ENCODE assay signal across 8 mouse cellular contexts in the genomic region with DNA sequence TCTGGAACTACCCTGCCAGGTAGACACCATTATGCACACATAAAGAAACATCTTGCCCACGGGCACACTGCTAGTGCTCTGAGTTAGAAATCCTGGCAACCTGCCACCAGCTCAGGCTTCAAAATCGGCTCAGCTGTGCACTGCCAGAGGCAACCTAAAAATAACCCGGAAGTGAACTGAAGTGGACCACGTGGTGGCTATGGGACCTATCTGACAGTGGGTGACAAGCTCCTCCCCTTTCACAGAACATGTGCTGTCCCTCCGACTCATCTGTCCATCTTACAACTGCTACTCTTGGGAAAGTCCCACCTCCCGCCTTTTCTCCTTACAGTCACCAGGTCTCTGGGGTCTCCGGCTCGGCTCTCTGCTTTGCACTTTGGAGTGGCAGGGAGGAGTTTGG. TPM values are rescaled to one million over a fixed set of nuclear protein-coding genes. Genes with fewer than 3 reads are reported as not detected.
A peak's percentile ranks its signal among the peaks of the same experiment; 100 is the strongest.
DNase-seq lines count a peak whose midpoint lies in the region; ATAC-seq and TF ChIP-seq lines count a peak whose summit lies in the region.

No protein-coding gene starts in this region.

- no peaks in the 10 kb centered on the region for H3K36me3 ChIP-seq in midbrain, embryonic 11.5 days (ENCODE audit: control insufficient read depth, insufficient read depth, low read length)
- H3K36me3 ChIP-seq in midbrain, embryonic 10.5 days, result no peaks in the 10 kb centered on the region
- H3K36me3 ChIP-seq in hindbrain, postnatal 0 days (ENCODE audit: insufficient read depth, low read length), result no peaks in the 10 kb centered on the region
- no peaks in the 10 kb centered on the region for H3K36me3 ChIP-seq in limb, embryonic 14.5 days (ENCODE audit: control insufficient read depth, insufficient read depth, low read length)
- no peaks in the 10 kb centered on the region for H3K36me3 ChIP-seq in midbrain, embryonic 14.5 days (ENCODE audit: control insufficient read depth, insufficient read depth, low read length)

- no peaks in the 10 kb centered on the region for H3K27me3 ChIP-seq in midbrain, embryonic 11.5 days (ENCODE audit: control insufficient read depth, insufficient read depth, low read length)
- no peaks in the 10 kb centered on the region for H3K27me3 ChIP-seq in midbrain, embryonic 10.5 days (ENCODE audit: low read depth, poor library complexity, severe bottlenecking)
- no peaks in the 10 kb centered on the region for H3K27me3 ChIP-seq in hindbrain, postnatal 0 days (ENCODE audit: insufficient read depth, low read length)
- H3K27me3 ChIP-seq in limb, embryonic 14.5 days (ENCODE audit: control insufficient read depth, insufficient read depth, low read length), result no peaks in the 10 kb centered on the region
- no peaks in the 10 kb centered on the region for H3K27me3 ChIP-seq in midbrain, embryonic 14.5 days (ENCODE audit: control insufficient read depth, insufficient read depth, low read length)

- no peak for DNase-seq in midbrain, embryonic 11.5 days (ENCODE audit: low spot score, missing footprints)
- no peak for DNase-seq in midbrain, embryonic 10.5 days (ENCODE audit: low spot score)
- peak; percentile 37 for DNase-seq in cerebellum, adult 8-10 months
- peak; percentile 63 for DNase-seq in gastrocnemius, postnatal 10 days
- DNase-seq in hindbrain, postnatal 0 days (ENCODE audit: low spot score), result peak; percentile 67
- DNase-seq in limb, embryonic 14.5 days (ENCODE audit: low spot score), result peak; percentile 76
- peak; percentile 71 for DNase-seq in midbrain, embryonic 14.5 days
- peak; percentile 75 to 78 for DNase-seq in spleen, postnatal 36 days (ENCODE audit: low spot score in 2 of 2)

- no peak overlapping the region for H3K4me2 ChIP-seq in midbrain, embryonic 11.5 days
- H3K4me2 ChIP-seq in hindbrain, postnatal 0 days (ENCODE audit: low read depth, low read length), result no peak overlapping the region
- no peak overlapping the region for H3K4me2 ChIP-seq in limb, embryonic 14.5 days (replicated peaks; ENCODE audit: low read depth, low read length, severe bottlenecking)
- H3K4me2 ChIP-seq in midbrain, embryonic 14.5 days (ENCODE audit: low read length), result no peak overlapping the region

- no peak for TF ChIP-seq CTCF in hindbrain, postnatal 0 days (IDR thresholded peaks at IDR 0.05; ENCODE audit: low read depth)

- H3K4me1 ChIP-seq in midbrain, embryonic 11.5 days (ENCODE audit: control insufficient read depth, insufficient read depth, low read length), result peaks cover 5% of the 10 kb centered on the region
- H3K4me1 ChIP-seq in midbrain, embryonic 10.5 days, result peaks cover 35% of the 10 kb centered on the region
- H3K4me1 ChIP-seq in hindbrain, postnatal 0 days (ENCODE audit: insufficient read depth, low read length), result peaks cover 15% of the 10 kb centered on the region
- peaks cover 26% of the 10 kb centered on the region for H3K4me1 ChIP-seq in limb, embryonic 14.5 days (ENCODE audit: control insufficient read depth, insufficient read depth, low read length)
- H3K4me1 ChIP-seq in midbrain, embryonic 14.5 days (ENCODE audit: control insufficient read depth, insufficient read depth, low read length), result peaks cover 14% of the 10 kb centered on the region; the same call in 1 of the 2 replicates

- 0 out of 2 replicates have a peak, but pooled peaks have one; percentile 40 for ATAC-seq in midbrain, embryonic 11.5 days (ENCODE audit: low FRiP score)
- ATAC-seq in hindbrain, postnatal 0 days, result peak; percentile 72
- ATAC-seq in limb, embryonic 14.5 days (ENCODE audit: low FRiP score, low read depth), result peak; percentile 73
- ATAC-seq in midbrain, embryonic 14.5 days (ENCODE audit: low FRiP score, low TSS enrichment), result peak; percentile 62; the same call in 1 of the 2 replicates

- no peak overlapping the region for H3K27ac ChIP-seq in midbrain, embryonic 11.5 days (ENCODE audit: low read depth, low read length)
- no peak overlapping the region for H3K27ac ChIP-seq in midbrain, embryonic 10.5 days (replicated peaks)
- no peak overlapping the region for H3K27ac ChIP-seq in hindbrain, postnatal 0 days
- no peak overlapping the region for H3K27ac ChIP-seq in limb, embryonic 14.5 days (replicated peaks; ENCODE audit: low read depth, low read length)
- H3K27ac ChIP-seq in midbrain, embryonic 14.5 days (replicated peaks; ENCODE audit: low read depth, low read length), result 0 out of 2 replicates have a peak overlapping the region, but pooled peaks have one; percentile 20

- TF ChIP-seq POLR2A in limb, embryonic 14.5 days (IDR thresholded peaks at IDR 0.05; ENCODE audit: borderline replicate concordance, extremely low read depth, insufficient read depth, insufficient read length), result no peak

- H3K9ac ChIP-seq in midbrain, embryonic 11.5 days (ENCODE audit: low read length), result no peak overlapping the region
- no peak overlapping the region for H3K9ac ChIP-seq in hindbrain, postnatal 0 days (replicated peaks; ENCODE audit: low read length)
- no peak overlapping the region for H3K9ac ChIP-seq in limb, embryonic 14.5 days (ENCODE audit: low read depth, low read length, severe bottlenecking)
- no peak overlapping the region for H3K9ac ChIP-seq in midbrain, embryonic 14.5 days (replicated peaks; ENCODE audit: low read length)

- H3K9me3 ChIP-seq in midbrain, embryonic 11.5 days (ENCODE audit: control insufficient read depth, low read length), result no peaks in the 10 kb centered on the region
- no peaks in the 10 kb centered on the region for H3K9me3 ChIP-seq in midbrain, embryonic 10.5 days (replicated peaks)
- no peaks in the 10 kb centered on the region for H3K9me3 ChIP-seq in hindbrain, postnatal 0 days (ENCODE audit: low read length)
- no peaks in the 10 kb centered on the region for H3K9me3 ChIP-seq in limb, embryonic 14.5 days (ENCODE audit: control insufficient read depth, low read length)
- no peaks in the 10 kb centered on the region for H3K9me3 ChIP-seq in midbrain, embryonic 14.5 days (ENCODE audit: control insufficient read depth, low read length)

- WGBS in midbrain, embryonic 11.5 days, result 74% methylated on average over 8 of the region's 8 CpGs
- 68% methylated on average over 8 of the region's 8 CpGs for WGBS in midbrain, embryonic 10.5 days
- 26% methylated on average over 8 of the region's 8 CpGs for WGBS in hindbrain, postnatal 0 days
- WGBS in limb, embryonic 14.5 days, result 26% methylated on average over 8 of the region's 8 CpGs
- 43% methylated on average over 8 of the region's 8 CpGs for whole genome bisulfite sequencing in midbrain, embryonic 14.5 days

- no peak overlapping the region for H3K4me3 ChIP-seq in midbrain, embryonic 11.5 days (ENCODE audit: low read depth, low read length)
- no peak overlapping the region for H3K4me3 ChIP-seq in midbrain, embryonic 10.5 days
- H3K4me3 ChIP-seq in hindbrain, postnatal 0 days (ENCODE audit: low read length), result no peak overlapping the region
- H3K4me3 ChIP-seq in limb, embryonic 14.5 days (replicated peaks; ENCODE audit: low read length), result no peak overlapping the region
- H3K4me3 ChIP-seq in midbrain, embryonic 14.5 days (replicated peaks; ENCODE audit: low read depth, low read length), result no peak overlapping the region

RNA-seq across cellular contexts. Expression of gene Ugcg, which starts 10.3 kb away (rescaled TPM):
- 12.8 and 12.9 TPM in 2 replicates for polyA plus RNA-seq in midbrain, embryonic 11.5 days (2014; fragmentation: Nextera tagmentation; extraction: Ambion mirVana)
- 9.8 and 9.9 TPM in 2 replicates for polyA plus RNA-seq in midbrain, embryonic 10.5 days (2016; fragmentation: Nextera tagmentation; extraction: Ambion mirVana)
- 10 to 100 TPM; 14.2 to 19.7 TPM for total RNA-seq in gastrocnemius, postnatal 10 days (2021)
- 46.5 and 46.8 TPM in 2 replicates for total RNA-seq in hindbrain, postnatal 0 days (2014; rRNA removed)
- polyA plus RNA-seq in hindbrain, postnatal 0 days (2015; fragmentation: Nextera tagmentation; extraction: Ambion mirVana), result 19.1 and 20.7 TPM in 2 replicates
- polyA plus RNA-seq in limb, embryonic 14.5 days (2012; rRNA removed), result 34.0 and 43.7 TPM in 2 replicates
- 13.9 and 15.3 TPM in 2 replicates for polyA plus RNA-seq in limb, embryonic 14.5 days (2014; fragmentation: Nextera tagmentation; extraction: Ambion mirVana)
- polyA plus RNA-seq in midbrain, embryonic 14.5 days (2014; fragmentation: Nextera tagmentation; extraction: Ambion mirVana), result 27.4 and 37.5 TPM in 2 replicates

Comparison
In these comparisons a context has a peak if more than half of its experiments do, and no peak if none do; other contexts are left out.
1. DNase-seq: peak in cerebellum, adult 8-10 months (single experiment), gastrocnemius, postnatal 10 days (single experiment), hindbrain, postnatal 0 days (single experiment), limb, embryonic 14.5 days (single experiment), midbrain, embryonic 14.5 days (single experiment) and spleen, postnatal 36 days (2 of 2); none in midbrain, embryonic 11.5 days (single experiment) and midbrain, embryonic 10.5 days (single experiment).
2. Peak in every context shown above with its lines, with median percentiles within 50 percentile points of each other: ATAC-seq.